In the genomic region with DNA sequence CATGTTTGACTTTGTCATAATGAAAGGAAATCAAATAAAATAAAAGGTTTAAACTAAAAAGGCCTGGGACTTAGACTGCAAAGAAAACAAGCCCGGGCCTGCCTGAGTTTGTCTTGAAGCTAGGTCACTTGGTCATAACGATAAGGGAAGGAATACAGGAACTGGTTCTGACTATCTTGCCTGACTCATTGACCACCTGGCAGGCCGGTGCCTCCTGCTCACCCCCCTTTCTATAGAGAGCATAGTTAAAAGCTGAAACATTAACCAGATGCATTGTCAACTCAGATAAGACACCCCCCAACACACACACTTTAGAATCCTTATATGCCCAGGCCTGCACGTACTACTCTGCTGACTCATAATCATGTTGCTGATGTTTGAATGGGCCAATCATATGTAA, we compare ENCODE assay signal across 8 mouse cellular contexts. TPM values are rescaled to one million over a fixed set of nuclear protein-coding genes. Genes with fewer than 3 reads are reported as not detected.
DNase-seq lines count a peak whose midpoint lies in the region; ATAC-seq and TF ChIP-seq lines count a peak whose summit lies in the region.
"Not testable (repeated sequence)": the region's sequence is repeated elsewhere in the genome, so short reads cannot be mapped to it uniquely, and the experiment has no call there.

No protein-coding gene starts in this region.

- H3K36me3 ChIP-seq in ES-Bruce4 (ENCODE audit: control insufficient read depth, insufficient read depth, low read length, poor library complexity, severe bottlenecking); intestine, embryonic 16.5 days (ENCODE audit: control insufficient read depth, insufficient read depth, low read length); liver, embryonic 14.5 days (replicated peaks; ENCODE audit: control insufficient read depth, insufficient read depth, low read depth); stomach, postnatal 0 days (ENCODE audit: control insufficient read depth, insufficient read depth, low read length): not testable (repeated sequence)

- not testable (repeated sequence) for H3K4me1 ChIP-seq in ES-Bruce4 (ENCODE audit: control insufficient read depth, insufficient read depth, low read length); intestine, embryonic 16.5 days (ENCODE audit: control insufficient read depth, insufficient read depth, low read length); liver, embryonic 14.5 days (replicated peaks; ENCODE audit: control insufficient read depth in 2 of 2, insufficient read depth in 2 of 2, low read length in 1 of 2); stomach, postnatal 0 days (replicated peaks; ENCODE audit: control insufficient read depth, insufficient read depth)

- not testable (repeated sequence) for H3K27me3 ChIP-seq in ES-Bruce4 (ENCODE audit: control insufficient read depth, insufficient read depth, low read length, poor library complexity, severe bottlenecking); intestine, embryonic 16.5 days (replicated peaks; ENCODE audit: control insufficient read depth, insufficient read depth, low read length); liver, embryonic 14.5 days (ENCODE audit: control insufficient read depth, insufficient read depth, low read length); stomach, postnatal 0 days (ENCODE audit: control insufficient read depth, insufficient read depth, low read length)

- H3K9ac ChIP-seq in ES-Bruce4 (ENCODE audit: low read depth, poor library complexity, severe bottlenecking); intestine, embryonic 16.5 days (ENCODE audit: low read depth, low read length); liver, embryonic 14.5 days (replicated peaks); stomach, postnatal 0 days (ENCODE audit: low read length): not testable (repeated sequence)

- not testable (repeated sequence) for H3K4me3 ChIP-seq in ES-Bruce4 (ENCODE audit: low read depth, low read length); intestine, embryonic 16.5 days (ENCODE audit: low read length); liver, embryonic 14.5 days (ENCODE audit: insufficient read depth in 1 of 2, low read depth in 2 of 2, low read length in 2 of 2); stomach, postnatal 0 days (ENCODE audit: low read depth, low read length)

- TF ChIP-seq EP300 in ES-Bruce4 (IDR thresholded peaks at IDR 0.05; ENCODE audit: insufficient read depth, low read depth, low read length); stomach, postnatal 0 days (optimal IDR thresholded peaks at IDR 0.05): not testable (repeated sequence)
- peak; percentile 45 for TF ChIP-seq EP300 in liver, embryonic 14.5 days (IDR thresholded peaks at IDR 0.05; ENCODE audit: low read depth)

- DNase-seq in 416B (ENCODE audit: low read depth) (peak; percentile 78), R1 (ENCODE audit: low read depth, low spot score) (peak; percentile 29)
- peak in 2 of 3 experiments; percentile 16 to 26 for DNase-seq in liver, embryonic 14.5 days (ENCODE audit: low read depth in 3 of 3, low spot score in 3 of 3)
- peak; percentile 18 for DNase-seq in stomach, postnatal 0 days (ENCODE audit: low spot score)

- H3K4me2 ChIP-seq in intestine, embryonic 16.5 days (ENCODE audit: low read depth, low read length); liver, embryonic 14.5 days (ENCODE audit: low read depth); stomach, postnatal 0 days (replicated peaks; ENCODE audit: low read depth): not testable (repeated sequence)

- WGBS in intestine, embryonic 16.5 days, result 52% methylated on average over 4 of the region's 4 CpGs
- WGBS in liver, embryonic 14.5 days (ENCODE audit: insufficient replicate concordance), result 31% methylated on average over 4 of the region's 4 CpGs
- WGBS in stomach, postnatal 0 days, result 49% methylated on average over 4 of the region's 4 CpGs

- 0 out of 2 replicates have a peak, but pooled peaks have one; percentile 25 for ATAC-seq in erythroblast, adult 5-6 weeks (replicated peaks; ENCODE audit: low FRiP score, poor library complexity, severe bottlenecking)
- ATAC-seq in intestine, embryonic 16.5 days, result peak; percentile 44; the same call in 1 of the 2 replicates
- peak; percentile 86 for ATAC-seq in liver, embryonic 14.5 days (ENCODE audit: insufficient read depth)
- peak; percentile 65 for ATAC-seq in megakaryocyte progenitor cell, adult 5-6 weeks (replicated peaks; ENCODE audit: poor library complexity)
- ATAC-seq in stomach, postnatal 0 days (ENCODE audit: low FRiP score, low TSS enrichment), result peak; percentile 83

- H3K9me3 ChIP-seq in ES-Bruce4 (replicated peaks; ENCODE audit: control insufficient read depth, insufficient read depth, low read length, poor library complexity, severe bottlenecking), result peaks cover 40% of the 10 kb centered on the region
- H3K9me3 ChIP-seq in intestine, embryonic 16.5 days (ENCODE audit: control insufficient read depth, low read length); liver, embryonic 14.5 days (ENCODE audit: control insufficient read depth, low read length); stomach, postnatal 0 days (ENCODE audit: control insufficient read depth, low read length): not testable (repeated sequence)

- H3K27ac ChIP-seq in ES-Bruce4 (ENCODE audit: insufficient read depth, low read length), result peak overlapping the region; percentile 4; the same call in 1 of the 2 replicates
- H3K27ac ChIP-seq in intestine, embryonic 16.5 days (ENCODE audit: low read length); liver, embryonic 14.5 days; stomach, postnatal 0 days (replicated peaks): not testable (repeated sequence)

- not testable (repeated sequence) for TF ChIP-seq CTCF in ES-Bruce4 (IDR thresholded peaks at IDR 0.05; ENCODE audit: low read depth, low read length); liver, embryonic 14.5 days (IDR thresholded peaks at IDR 0.05; ENCODE audit: low read depth); stomach, postnatal 0 days (IDR thresholded peaks at IDR 0.05; ENCODE audit: low read depth)

- TF ChIP-seq POLR2A in ES-Bruce4 (IDR thresholded peaks at IDR 0.05; ENCODE audit: insufficient read depth, low read length), result not testable (repeated sequence)

RNA-seq across cellular contexts. Expression of a gene that starts 46.6 kb away (rescaled TPM):
- 90.4 and 93.9 TPM in 2 replicates for polyA plus RNA-seq in ES-Bruce4 (2011; ENCODE audit: insufficient read depth, insufficient read length, low read depth, missing spikeins)
- 232 and 275 TPM in 2 replicates for total RNA-seq in erythroblast, adult 5-6 weeks (2015; ENCODE audit: low replicate concordance)
- 271 and 321 TPM in 2 replicates for total RNA-seq in erythroblast, adult 5-6 weeks (2017; ENCODE audit: low replicate concordance)
- polyA plus RNA-seq in intestine, embryonic 16.5 days (2015; fragmentation: Nextera tagmentation; extraction: Ambion mirVana), result 26.8 and 30.5 TPM in 2 replicates
- polyA plus RNA-seq in liver, embryonic 14.5 days (2012; rRNA removed), result 3.2 and 5.0 TPM in 2 replicates
- polyA plus RNA-seq in liver, embryonic 14.5 days (2014; fragmentation: Nextera tagmentation; extraction: Ambion mirVana), result 22.3 and 23.6 TPM in 2 replicates
- 53.1 and 54.3 TPM in 2 replicates for total RNA-seq in megakaryocyte progenitor cell, adult 5-6 weeks (2015)
- total RNA-seq in megakaryocyte progenitor cell, adult 5-6 weeks (2017), result 25.4 and 48.0 TPM in 2 replicates
- polyA plus RNA-seq in stomach, postnatal 0 days (2015; fragmentation: Nextera tagmentation; extraction: Ambion mirVana), result 18.1 and 20.8 TPM in 2 replicates

RNA-seq across cellular contexts. Expression of a gene that starts 52.9 kb away (rescaled TPM):
- polyA plus RNA-seq in ES-Bruce4 (2011; ENCODE audit: insufficient read depth, insufficient read length, low read depth, missing spikeins), result 8.0 and 8.5 TPM in 2 replicates
- 0.42 and 1.9 TPM in 2 replicates for total RNA-seq in erythroblast, adult 5-6 weeks (2015; ENCODE audit: low replicate concordance)
- 0.42 and 6.3 TPM in 2 replicates for total RNA-seq in erythroblast, adult 5-6 weeks (2017; ENCODE audit: low replicate concordance)
- polyA plus RNA-seq in intestine, embryonic 16.5 days (2015; fragmentation: Nextera tagmentation; extraction: Ambion mirVana), result 10.9 and 11.4 TPM in 2 replicates
- polyA plus RNA-seq in liver, embryonic 14.5 days (2012; rRNA removed), result 0.20 and 0.80 TPM in 2 replicates
- 0.32 and 0.75 TPM in 2 replicates for polyA plus RNA-seq in liver, embryonic 14.5 days (2014; fragmentation: Nextera tagmentation; extraction: Ambion mirVana)
- total RNA-seq in megakaryocyte progenitor cell, adult 5-6 weeks (2015), result 3.5 and 6.8 TPM in 2 replicates
- total RNA-seq in megakaryocyte progenitor cell, adult 5-6 weeks (2017), result 8.1 and 9.7 TPM in 2 replicates
- polyA plus RNA-seq in stomach, postnatal 0 days (2015; fragmentation: Nextera tagmentation; extraction: Ambion mirVana), result 4.1 and 4.5 TPM in 2 replicates

Comparison
In these comparisons a context has a peak if more than half of its experiments do, and no peak if none do; other contexts are left out.
1. DNase-seq: peak in every context shown above with its lines; median percentile 78 in 416B; 29 in R1; 21 in liver, embryonic 14.5 days; 18 in stomach, postnatal 0 days.
2. ATAC-seq: peak in every context shown above with its lines; median percentile 86 in liver, embryonic 14.5 days; 83 in stomach, postnatal 0 days; 65 in megakaryocyte progenitor cell, adult 5-6 weeks; 44 in intestine, embryonic 16.5 days; 25 in erythroblast, adult 5-6 weeks.